Mouse (Mus musculus): ENCODE results near the gene Fndc1. TPM values are rescaled to one million over a fixed set of nuclear protein-coding genes. Genes with fewer than 3 reads are reported as not detected.
A peak's percentile ranks its signal among the peaks of the same experiment; 100 is the strongest.

Gene Fndc1
- total RNA-seq, 2 experiments from 2014 or later = 45.6 to 58.2 TPM

DNA sequence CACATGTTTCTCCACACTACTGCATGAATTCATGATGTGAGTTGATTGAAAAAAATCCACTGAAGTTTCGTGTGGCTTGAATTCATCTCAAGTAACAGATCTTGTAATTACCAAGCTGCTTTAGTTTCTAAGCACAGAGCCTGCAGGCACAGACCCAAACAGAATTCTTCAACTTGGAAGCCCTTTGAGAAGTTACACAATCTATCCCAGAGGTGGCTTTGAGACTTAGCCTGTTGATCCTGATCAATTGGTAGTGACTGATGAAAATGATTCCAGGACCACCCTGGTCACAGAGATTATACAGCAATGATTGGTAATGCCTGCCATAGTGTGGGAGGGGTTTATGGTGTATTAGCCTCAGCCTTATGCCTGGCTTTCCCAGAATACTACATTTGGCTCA, 108.2 kb downstream of the Fndc1 start:
- intact Hi-C loops (cut with DNase I) = no loop called here
- peak in 1 of 2 experiments; percentile 22 for DNase-seq

DNA sequence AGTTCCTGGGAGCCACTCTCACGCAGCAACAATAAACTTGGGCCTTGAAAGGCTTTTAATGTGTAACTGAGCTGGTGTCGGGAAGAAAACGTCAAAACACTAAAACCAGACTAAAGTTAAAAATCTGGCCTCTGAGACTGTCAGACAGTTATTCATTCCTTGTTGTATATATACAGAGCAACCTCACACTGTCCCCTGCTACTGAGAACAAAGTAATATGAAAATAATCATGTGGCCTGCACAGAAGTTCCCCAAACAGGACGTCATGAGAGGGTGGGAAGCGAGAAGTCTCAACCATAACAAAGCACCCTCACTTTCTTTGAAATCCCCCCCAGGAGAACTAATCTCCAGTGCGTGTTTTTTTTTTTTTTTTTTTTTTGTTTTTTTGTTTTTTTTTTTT, 109.2 kb downstream of the Fndc1 start:
- intact Hi-C loops (cut with DNase I) = no loop called here
- DNase-seq = no peak

DNA sequence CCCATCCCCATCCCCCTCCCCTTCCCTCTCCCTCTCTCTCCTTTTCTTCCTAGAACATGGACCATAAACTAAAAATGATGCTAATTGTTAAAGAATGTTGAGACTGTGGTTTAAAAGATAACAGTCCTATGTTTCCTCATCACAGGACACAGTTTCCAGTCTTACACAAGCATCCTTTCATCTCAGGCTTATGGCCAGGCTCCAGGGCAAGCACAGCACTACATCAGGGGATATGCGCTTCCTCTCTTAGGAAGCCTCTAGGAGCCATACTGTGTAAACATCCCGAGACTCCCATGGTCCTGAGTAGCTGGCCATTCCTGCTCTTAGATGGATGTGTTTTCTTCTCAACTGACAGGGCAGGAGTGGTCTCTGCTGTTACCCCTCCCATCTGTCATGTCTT, 114.1 kb downstream of the Fndc1 start:
- DNase-seq = peak; percentile 44 to 51
- intact Hi-C loops (cut with DNase I) = no loop called here

GRCm38 (mm10) chr17:7707073-7707472, 120.0 kb downstream of the Fndc1 start:
- intact Hi-C loops (cut with DNase I) = no loop called here
- DNase-seq = no peak

GRCm38 (mm10) chr17:7690271-7690670, 136.8 kb downstream of the Fndc1 start:
- intact Hi-C loops (cut with DNase I) = no loop called here

More at GRCm38 (mm10) chr17:7690271-7690670, 136.8 kb downstream of the Fndc1 start:
- no peak for DNase-seq

Small RNA genes within 50 kb of the gene (microRNA-seq; reads per million reads assigned to microRNA genes)
- gene Gm25872 = 0 reads per million in 2 experiments

Other genes with a start within 250 kb of the Fndc1 start
- 1 to 10 TPM; 2.4 to 3.1 TPM for gene Tagap, start 98.7 kb upstream of the Fndc1 start, total RNA-seq (2021)
- gene Rsph3a, start 118.3 kb upstream of the Fndc1 start, total RNA-seq (2021) = 10 to 100 TPM; 36.1 to 38.6 TPM

All from heart, postnatal 14 days (tissue).